Mouse (Mus musculus) intestine, embryonic 16.5 days (tissue): ENCODE measurements around the gene Pwp2. TPM values are rescaled to one million over a fixed set of nuclear protein-coding genes. Genes with fewer than 3 reads are reported as not detected.
A peak's percentile ranks its signal among the peaks of the same experiment; 100 is the strongest.

ENCODE experiments used
- ATAC-seq: fragments of 200-750 bp; cut with Nextera tagmentation; 2 replicates; pipeline ENCODE4 v1.8.0; 2017; ENCODE audit warnings: moderate TSS enrichment, moderate library complexity
- H3K27ac ChIP-seq: fragments of 300-500 bp; sonication (generic); 2 replicates; pipeline ENCODE4 v1.5.1; 2014; ENCODE audit warnings: mild to moderate bottlenecking, low read length
- H3K27me3 ChIP-seq: fragments of 300-500 bp; sonication (generic); replicated peaks from 2 replicates; pipeline ENCODE4 v1.6.1; 2014; ENCODE audit warnings: low read length, control low read depth, mixed read lengths; ENCODE audit not compliant: control insufficient read depth, insufficient read depth
- H3K36me3 ChIP-seq: fragments of 300-500 bp; sonication (generic); 2 replicates; pipeline ENCODE4 v1.6.1; 2014; ENCODE audit warnings: low read length, control low read depth; ENCODE audit not compliant: control insufficient read depth, insufficient read depth
- H3K4me1 ChIP-seq: fragments of 300-500 bp; sonication (generic); 2 replicates; pipeline ENCODE4 v1.6.1; 2014; ENCODE audit warnings: low read length, control low read depth, mixed read lengths; ENCODE audit not compliant: control insufficient read depth, insufficient read depth
- H3K4me2 ChIP-seq: fragments of 300-500 bp; sonication (generic); 2 replicates; pipeline ENCODE4 v1.6.1; 2014; ENCODE audit warnings: low read depth, low read length, control low read depth
- H3K4me3 ChIP-seq: fragments of 300-500 bp; sonication (generic); 2 replicates; pipeline ENCODE4 v1.5.1; 2014; ENCODE audit warnings: mild to moderate bottlenecking, low read length
- H3K9ac ChIP-seq: fragments of 300-500 bp; sonication (generic); 2 replicates; pipeline ENCODE4 v1.6.1; 2014; ENCODE audit warnings: low read depth, low read length
- H3K9me3 ChIP-seq: fragments of 300-500 bp; sonication (generic); 2 replicates; pipeline ENCODE4 v1.6.1; 2016; ENCODE audit warnings: low read length, control low read depth; ENCODE audit not compliant: control insufficient read depth
- WGBS: fragments of 180-500 bp; shearing (Covaris S2); extraction: QIAGEN DNeasy Blood & Tissue Kit; methylation state at CpG from one replicate; pipeline ENCODE4 v1.1.7; 2014; 5-methylcytosine and 5-hydroxymethylcytosine counted together
- polyA plus RNA-seq: library from polyadenylated mRNA; unstranded; fragments of >200 nt; fragmentation: Nextera tagmentation; extraction: Ambion mirVana; gene quantifications from 2 replicates; pipeline ENCODE4 v1.2.1, GENCODE M21; 2015

The Pwp2 gene
- polyA plus RNA-seq = 15.5 TPM in 2 replicates

DNA sequence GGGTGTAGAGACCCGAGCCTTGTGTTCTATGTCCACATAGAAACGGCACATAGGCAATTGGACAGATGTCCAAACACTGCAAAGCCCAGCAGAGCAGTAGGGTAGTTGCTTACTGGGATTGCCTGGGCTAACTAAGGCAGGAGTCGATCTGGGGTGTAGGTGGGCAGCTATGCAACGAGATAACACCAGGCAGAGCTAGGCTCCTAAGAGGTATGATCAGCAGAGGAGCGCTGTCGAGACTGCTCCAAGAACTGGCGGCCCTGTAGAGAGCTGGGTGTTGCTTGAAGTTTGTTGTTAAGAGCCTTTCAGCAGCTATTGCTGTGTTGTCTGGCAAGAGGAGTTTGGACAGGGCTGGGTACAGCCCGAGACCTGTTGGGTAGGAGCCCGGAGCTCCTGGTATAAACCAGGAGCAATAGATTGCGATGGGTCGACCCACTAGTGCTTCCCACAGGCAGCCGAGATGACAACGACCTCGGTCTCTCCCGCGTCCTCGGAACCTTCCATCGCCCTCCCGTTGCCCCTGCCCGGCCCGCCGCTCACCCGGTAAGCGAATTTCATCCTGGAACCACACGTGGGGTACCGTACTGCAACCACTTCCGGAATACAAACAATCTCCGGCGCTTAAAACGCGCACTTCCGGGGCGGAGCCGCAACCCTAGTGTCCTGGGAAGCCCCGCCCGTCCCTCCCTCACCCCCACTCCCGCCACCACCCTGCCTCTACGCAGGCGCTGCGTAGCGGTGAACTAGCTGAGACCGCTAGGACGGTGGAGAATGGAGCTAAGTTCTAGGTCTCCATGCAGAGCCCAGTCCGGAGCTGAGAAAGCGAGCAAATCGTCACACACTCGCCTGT lies at the start of gene Pwp2:
Gene Pwp2, minus strand, starts transcription at position 619 of the 850 bp plus-strand sequence.
- WGBS = 2% methylated on average over 47 of the region's 47 CpGs
- Histone ChIP-seq H3K9ac (peak within 1 kb of the TSS; percentile 66), H3K27me3 (no peaks in the 10 kb centered on the region), H3K4me2 (peak within 1 kb of the TSS; percentile 90), H3K27ac (peak within 1 kb of the TSS; percentile 34), H3K9me3 (no peaks in the 10 kb centered on the region), H3K36me3 (peaks cover 18% of the 10 kb centered on the region), H3K4me3 (peak within 1 kb of the TSS; percentile 67), H3K4me1 (peaks cover 9% of the 10 kb centered on the region)
- peak; percentile 97 for ATAC-seq

DNA sequence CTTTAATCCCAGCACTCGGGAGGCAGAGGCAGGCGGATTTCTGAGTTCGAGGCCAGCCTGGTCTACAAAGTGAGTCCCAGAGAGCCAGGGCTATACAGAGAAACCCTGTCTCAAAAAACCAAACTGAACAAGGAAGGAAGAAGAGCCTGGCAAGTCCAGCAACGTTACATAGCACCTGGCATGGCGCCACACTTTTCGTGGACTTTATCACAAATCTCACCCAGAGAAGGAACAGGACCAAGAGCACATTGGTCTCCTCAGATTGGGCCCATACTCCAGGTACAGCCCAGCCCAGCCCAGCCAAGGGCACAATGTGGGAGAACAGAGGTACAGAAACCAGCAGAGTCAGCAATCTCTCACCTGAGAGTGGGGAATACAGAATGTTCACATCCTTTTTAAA lies 48.8 kb upstream of the Pwp2 start:
- no peak overlapping the region for H3K4me3 ChIP-seq
- H3K27ac ChIP-seq = no peak overlapping the region
- ATAC-seq = peak; percentile 26; the same call in 1 of the 2 replicates
- H3K36me3 ChIP-seq = peaks cover 2% of the 10 kb centered on the region; the same call in 1 of the 2 replicates
- H3K9ac ChIP-seq = no peak overlapping the region
- H3K4me1 ChIP-seq = peaks cover 9% of the 10 kb centered on the region; the same call in 1 of the 2 replicates
- WGBS = 89% methylated on average over 6 of the region's 6 CpGs
- H3K27me3 ChIP-seq = no peaks in the 10 kb centered on the region
- H3K9me3 ChIP-seq = no peaks in the 10 kb centered on the region
- H3K4me2 ChIP-seq = no peak overlapping the region

DNA sequence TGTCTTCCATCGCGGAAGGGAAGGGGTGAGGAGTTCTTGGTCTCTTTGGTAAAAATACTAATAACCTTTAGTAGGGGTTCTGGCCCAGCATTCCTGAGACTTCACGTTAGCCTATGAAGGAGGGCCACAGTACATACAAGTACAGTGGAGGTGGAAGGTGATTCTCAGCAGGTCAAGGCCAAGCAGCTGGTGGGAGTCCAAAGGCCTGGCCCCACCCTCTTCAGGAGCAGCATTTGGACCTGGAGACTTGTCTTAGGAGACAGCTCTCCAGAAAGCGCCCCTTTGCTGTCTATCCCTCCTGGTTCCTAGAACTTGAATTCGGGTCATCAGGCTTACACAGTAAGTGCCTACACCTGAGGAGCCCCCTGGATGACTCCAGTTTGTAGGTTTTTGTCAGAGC lies 48.2 kb upstream of the Pwp2 start:
- Histone ChIP-seq H3K9ac (no peak overlapping the region), H3K4me2 (no peak overlapping the region), H3K4me3 (no peak overlapping the region), H3K4me1 (peaks cover 13% of the 10 kb centered on the region; the same call in 1 of the 2 replicates), H3K27me3 (no peaks in the 10 kb centered on the region), H3K27ac (no peak overlapping the region), H3K36me3 (peaks cover 2% of the 10 kb centered on the region; the same call in 1 of the 2 replicates), H3K9me3 (no peaks in the 10 kb centered on the region)
- ATAC-seq = no peak
- WGBS = 93% methylated on average over 5 of the region's 5 CpGs

DNA sequence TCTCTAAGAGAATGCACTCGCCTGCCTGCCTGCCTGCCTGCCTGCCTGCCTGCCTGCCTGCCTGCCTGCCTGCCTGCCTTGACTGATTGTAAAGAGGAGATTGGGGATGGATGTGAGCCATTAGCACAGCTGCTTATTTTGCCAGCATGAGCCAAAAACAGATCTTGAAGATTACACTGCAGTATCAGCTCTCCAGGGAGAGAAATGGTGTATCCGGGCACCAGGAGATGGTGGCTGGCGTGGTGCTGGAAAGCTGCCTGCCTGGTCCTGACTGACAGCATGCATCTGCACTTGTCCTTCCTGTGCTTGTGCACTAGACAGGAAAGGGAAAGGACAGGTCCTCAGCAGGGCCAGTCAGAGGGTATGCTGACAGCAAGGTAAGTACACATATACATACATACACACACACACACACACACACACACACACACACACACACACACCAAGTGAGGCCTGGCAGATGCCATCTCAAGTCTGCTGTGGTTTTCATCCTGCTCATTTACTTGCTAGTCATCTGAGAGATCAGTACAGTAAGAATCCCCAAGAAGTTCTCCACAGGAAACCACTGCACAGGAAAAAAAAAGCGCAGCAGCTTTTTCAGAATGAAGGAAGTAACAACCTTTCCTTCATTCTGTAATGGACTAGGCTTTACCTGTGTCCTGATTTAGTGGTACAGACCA lies 47.5 kb upstream of the Pwp2 start:
- 81% methylated on average over 4 of the region's 4 CpGs for WGBS
- H3K36me3 ChIP-seq = peaks cover 2% of the 10 kb centered on the region; the same call in 1 of the 2 replicates

DNA sequence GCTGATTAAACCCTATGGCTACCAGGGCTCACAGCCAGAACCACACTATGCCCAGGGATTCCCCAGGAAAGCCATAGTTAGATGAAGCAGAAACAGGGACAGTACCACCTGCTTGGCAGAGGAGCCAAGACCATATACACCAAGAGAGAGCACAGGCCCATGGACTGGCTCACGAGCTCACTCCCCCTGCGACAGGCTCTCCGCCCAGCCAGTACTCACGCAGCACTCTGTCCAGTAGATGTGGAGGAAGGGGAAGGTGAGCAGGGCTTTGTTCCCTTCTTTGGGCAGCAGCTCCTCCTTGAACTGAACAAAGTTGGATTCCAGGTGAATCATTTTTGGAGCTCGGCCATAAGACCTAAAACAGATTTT lies 43.6 kb upstream of the Pwp2 start:
- Histone ChIP-seq H3K9me3 (no peaks in the 10 kb centered on the region), H3K4me3 (no peak overlapping the region), H3K36me3 (peaks cover 2% of the 10 kb centered on the region; the same call in 1 of the 2 replicates), H3K27ac (peak overlapping the region; percentile 90), H3K4me2 (no peak overlapping the region), H3K27me3 (no peaks in the 10 kb centered on the region), H3K9ac (no peak overlapping the region), H3K4me1 (peaks cover 10% of the 10 kb centered on the region; the same call in 1 of the 2 replicates)
- ATAC-seq = peak; percentile 57
- 81% methylated on average over 5 of the region's 5 CpGs for WGBS

More for the DNA sequence above, 47.5 kb upstream of the Pwp2 start:
- H3K9ac ChIP-seq = no peak overlapping the region
- no peak overlapping the region for H3K4me2 ChIP-seq
- H3K4me3 ChIP-seq = no peak overlapping the region
- no peaks in the 10 kb centered on the region for H3K27me3 ChIP-seq
- H3K4me1 ChIP-seq = peaks cover 16% of the 10 kb centered on the region; the same call in 1 of the 2 replicates
- no peak for ATAC-seq
- H3K9me3 ChIP-seq = no peaks in the 10 kb centered on the region
- H3K27ac ChIP-seq = no peak overlapping the region

DNA sequence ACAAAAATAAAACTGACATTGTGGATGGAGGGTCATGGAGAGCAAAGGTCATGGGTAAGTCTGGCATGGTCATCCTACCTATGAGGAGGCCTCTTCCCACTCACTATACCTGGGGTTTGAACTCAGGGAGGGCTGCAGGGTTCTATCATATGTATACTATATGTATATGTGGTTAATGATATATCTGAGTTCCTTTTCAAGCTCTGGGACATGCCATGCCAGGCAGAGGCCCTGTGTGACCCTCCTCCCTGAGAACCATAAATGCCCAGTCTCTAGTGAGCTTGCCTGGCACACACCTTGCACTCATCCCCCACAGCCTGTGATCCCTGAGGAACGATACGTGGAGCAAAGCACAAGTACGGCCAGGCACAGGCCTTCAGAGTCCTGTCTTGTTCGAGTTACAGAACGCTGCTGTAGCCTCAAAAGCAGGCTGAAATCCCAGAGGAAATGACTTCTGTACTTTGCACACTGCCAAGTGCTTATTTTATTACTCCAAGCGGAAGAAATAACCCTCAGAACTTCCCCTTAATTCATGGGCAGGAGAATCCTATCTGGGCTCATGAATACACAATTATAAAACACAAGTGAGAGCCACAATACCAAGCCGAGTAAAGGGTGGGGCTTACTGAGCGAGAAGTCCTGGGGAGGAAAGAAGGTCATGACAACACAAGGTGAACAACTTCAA lies 43.1 kb upstream of the Pwp2 start:
- peak overlapping the region; percentile 90 for H3K27ac ChIP-seq
- H3K9ac ChIP-seq = no peak overlapping the region
- H3K4me1 ChIP-seq = peaks cover 9% of the 10 kb centered on the region; the same call in 1 of the 2 replicates
- H3K4me3 ChIP-seq = no peak overlapping the region
- peak; percentile 88 for ATAC-seq
- H3K9me3 ChIP-seq = no peaks in the 10 kb centered on the region
- H3K36me3 ChIP-seq = peaks cover 2% of the 10 kb centered on the region; the same call in 1 of the 2 replicates
- WGBS = 65% methylated on average over 8 of the region's 8 CpGs
- no peaks in the 10 kb centered on the region for H3K27me3 ChIP-seq
- 0 out of 2 replicates have a peak overlapping the region, but pooled peaks have one; percentile 4 for H3K4me2 ChIP-seq

DNA sequence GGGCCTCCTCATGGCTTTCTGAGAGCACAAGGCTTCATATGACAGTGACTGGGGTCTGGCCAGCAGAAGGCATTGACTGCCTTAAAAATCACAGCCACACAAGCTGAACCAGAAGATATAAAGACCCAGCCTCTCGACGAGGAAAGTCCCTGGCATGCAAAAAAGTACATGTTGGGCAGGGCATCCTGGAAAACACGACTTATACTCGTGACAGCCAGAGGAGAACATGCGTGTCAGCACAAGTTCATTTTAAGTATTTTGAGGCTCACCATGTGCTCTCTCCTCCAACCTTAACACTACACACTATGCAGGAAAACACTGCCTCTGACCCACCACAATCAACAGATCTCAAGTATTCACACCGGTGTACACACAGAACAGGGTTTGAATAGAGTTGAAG lies 39.2 kb upstream of the Pwp2 start:
- Histone ChIP-seq H3K36me3 (peaks cover 7% of the 10 kb centered on the region), H3K9me3 (no peaks in the 10 kb centered on the region), H3K9ac (no peak overlapping the region), H3K4me3 (no peak overlapping the region), H3K27me3 (no peaks in the 10 kb centered on the region), H3K27ac (no peak overlapping the region), H3K4me1 (peaks cover 7% of the 10 kb centered on the region; the same call in 1 of the 2 replicates), H3K4me2 (no peak overlapping the region)
- ATAC-seq = no peak
- 87% methylated on average over 6 of the region's 6 CpGs for whole genome bisulfite sequencing

DNA sequence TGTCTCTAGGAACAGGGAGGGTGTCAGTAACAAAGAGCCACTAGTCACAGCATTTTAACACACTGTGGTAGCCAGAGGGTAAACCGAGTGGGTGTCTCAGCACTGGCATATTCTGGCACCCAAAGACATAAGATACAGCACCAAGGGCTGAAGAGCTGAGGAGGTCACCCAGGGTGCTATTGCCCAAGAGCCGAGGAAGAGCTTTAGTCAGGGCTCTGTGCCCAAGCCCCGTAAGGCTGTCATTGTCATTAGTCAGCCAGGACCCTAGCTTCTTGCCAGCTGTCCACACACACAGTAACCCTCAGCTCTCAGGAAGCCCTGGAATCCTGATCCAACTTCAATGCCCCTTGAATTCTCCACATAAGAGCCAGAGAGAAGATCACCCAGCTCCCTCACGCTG lies 38.0 kb upstream of the Pwp2 start:
- 76% methylated on average over 4 of the region's 4 CpGs for WGBS
- Histone ChIP-seq H3K27me3 (no peaks in the 10 kb centered on the region), H3K9me3 (no peaks in the 10 kb centered on the region), H3K9ac (no peak overlapping the region), H3K4me3 (no peak overlapping the region), H3K27ac (no peak overlapping the region), H3K4me2 (no peak overlapping the region), H3K4me1 (0 out of 2 replicates have a peak, but pooled peaks cover 2% of the 10 kb centered on the region), H3K36me3 (peaks cover 7% of the 10 kb centered on the region)
- ATAC-seq = no peak

DNA sequence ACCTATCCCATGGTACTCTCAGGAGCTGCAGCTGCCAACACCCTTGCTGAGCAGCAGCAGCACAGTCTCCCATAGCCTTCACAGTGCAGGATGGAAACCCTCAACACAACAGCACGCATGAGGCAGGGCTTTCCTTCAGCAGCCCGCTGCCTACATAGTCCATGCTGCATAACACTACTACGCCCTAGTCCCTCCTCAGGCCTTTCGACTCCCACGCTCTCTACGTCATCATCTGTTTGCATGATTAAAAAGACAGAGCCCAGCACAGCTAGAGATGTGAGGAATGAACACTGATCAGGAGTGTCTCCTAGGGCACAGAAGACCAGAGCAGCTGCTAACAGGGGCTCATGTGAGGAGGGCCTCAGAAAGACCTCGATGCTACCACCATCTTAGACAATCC lies 36.4 kb upstream of the Pwp2 start:
- no peak overlapping the region for H3K27ac ChIP-seq
- H3K4me2 ChIP-seq = no peak overlapping the region
- H3K9ac ChIP-seq = no peak overlapping the region
- no peaks in the 10 kb centered on the region for H3K4me1 ChIP-seq
- H3K36me3 ChIP-seq = peaks cover 7% of the 10 kb centered on the region
- no peak overlapping the region for H3K4me3 ChIP-seq
- ATAC-seq = no peak
- no peaks in the 10 kb centered on the region for H3K27me3 ChIP-seq
- 94% methylated on average over 7 of the region's 7 CpGs for WGBS
- H3K9me3 ChIP-seq = no peaks in the 10 kb centered on the region
